Mouse (Mus musculus) ES-E14 (cell line): ENCODE measurements around the gene Vars.

Source experiments
- CHD2 ChIP-seq: IDR thresholded peaks from 2 replicates; pipeline ENCODE4 v1.6.1; 2014; ENCODE audit warnings: mild to moderate bottlenecking, low read depth, low read length, inconsistent platforms
- HCFC1 ChIP-seq: IDR thresholded peaks from 2 replicates; pipeline ENCODE4 v1.6.1; 2012; ENCODE audit warnings: low read length, inconsistent platforms, borderline replicate concordance; ENCODE audit not compliant: insufficient read depth
- MAFK ChIP-seq: IDR thresholded peaks from 2 replicates; pipeline ENCODE4 v1.6.1; 2014; ENCODE audit warnings: mild to moderate bottlenecking, low read depth, low read length, inconsistent platforms; ENCODE audit not compliant: insufficient read depth
- ZC3H11A ChIP-seq: IDR thresholded peaks from 2 replicates; pipeline ENCODE4 v1.6.1; 2012; ENCODE audit warnings: low read depth, mild to moderate bottlenecking, inconsistent platforms, low read length, borderline replicate concordance
- ZNF384 ChIP-seq: IDR thresholded peaks from 2 replicates; pipeline ENCODE4 v1.6.1; 2012; ENCODE audit warnings: low read depth, low read length, inconsistent platforms

- TF ChIP-seq HCFC1 (no peak), ZC3H11A (no peak), MAFK (no peak), CHD2 (no peak), ZNF384 (no peak)
These were observed 16.3 kb downstream of the Vars start for GRCm38 (mm10) chr17:35016791-35017705.
